Mouse (Mus musculus) layer of hippocampus, postnatal 25 days (tissue): ENCODE measurements at regions not wholly inside any gene's neighbourhood (a gene's known extent, or its start where the extent isn't known, plus 50 kb on each side); places are given as distances from the start of the nearest gene placed in this dataset.

Source experiments
- DNase-seq, 2 experiments: peaks; one replicate each; pipeline ENCODE4 v3.0.0; 2022; ENCODE audit warnings: mixed read lengths in 2 of 2, low spot score in 1 of 2; ENCODE audit errors: extremely low spot score in 1 of 2

- DNase-seq = no peak
These were observed 743.1 kb downstream of the Stim2 start for GRCm38 (mm10) chr5:54741440-54741839.

- DNase-seq = no peak
These were observed 748.7 kb downstream of the Stim2 start for GRCm38 (mm10) chr5:54746973-54747372.

GRCm38 (mm10) chr5:54753372-54753771 lies 755.1 kb downstream of the Stim2 start:
- no peak for DNase-seq

DNA sequence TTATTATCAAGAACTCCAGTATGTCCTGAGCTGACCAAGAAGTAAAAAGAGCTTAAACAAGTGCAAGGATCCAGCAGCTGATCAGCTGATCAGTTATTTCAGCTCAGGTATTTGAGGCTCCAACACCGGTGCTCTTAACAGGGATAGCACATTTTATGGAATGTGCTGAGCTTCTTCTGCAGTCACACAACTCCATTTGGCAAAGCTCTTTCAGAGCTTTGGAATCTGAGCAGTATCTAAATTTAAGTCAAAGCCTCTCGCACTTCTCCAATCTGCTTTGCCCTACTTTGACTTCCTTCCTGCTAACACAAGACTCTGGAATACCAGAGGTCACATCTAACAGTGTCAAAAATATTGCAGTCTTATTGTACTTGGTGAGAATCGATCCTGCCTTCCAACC lies 761.4 kb downstream of the Stim2 start:
- DNase-seq = no peak

DNA sequence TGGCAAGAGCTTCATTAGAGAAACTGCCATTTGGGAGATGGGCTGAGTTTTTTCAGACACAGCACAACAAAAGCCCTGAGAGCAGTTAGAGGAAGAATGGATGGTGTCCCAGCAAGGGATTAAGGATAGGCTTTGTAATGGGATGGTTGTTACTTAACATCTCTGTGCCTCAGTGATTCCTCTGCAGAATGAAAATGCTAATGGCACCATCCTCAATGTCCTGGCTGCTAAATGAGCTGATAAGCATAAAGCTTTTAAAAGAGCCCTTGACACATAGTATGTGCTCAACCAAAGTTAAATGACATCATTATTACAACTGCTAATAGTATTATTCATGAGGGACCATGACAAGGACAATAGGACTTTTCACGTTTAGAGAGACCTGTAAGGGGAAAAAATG lies 764.7 kb downstream of the Stim2 start:
- DNase-seq = no peak

DNA sequence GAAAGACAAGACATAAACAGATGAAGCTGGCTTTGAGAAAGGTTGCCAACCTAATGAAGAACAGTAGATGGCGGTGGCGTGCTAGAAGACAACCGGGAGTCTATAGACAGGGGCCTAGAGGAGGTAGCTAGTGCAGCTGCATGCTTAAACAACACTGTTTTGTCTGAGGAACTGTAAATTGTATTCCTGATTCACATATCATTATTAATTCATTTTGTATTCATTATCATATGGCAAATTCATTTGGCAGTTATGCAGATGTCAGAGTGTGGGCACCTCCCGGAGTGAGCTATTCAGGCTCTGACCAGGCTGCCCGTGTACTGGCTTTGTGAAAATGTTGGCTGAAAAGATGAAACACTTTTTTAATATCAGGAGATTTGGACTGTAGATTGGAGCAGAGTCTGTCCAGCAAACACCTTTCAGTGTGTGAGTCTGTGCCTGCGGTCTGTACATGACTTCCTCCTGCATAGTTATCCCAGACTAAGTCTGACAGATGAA lies 798.7 kb downstream of the Stim2 start:
- DNase-seq = peak; percentile 17 to 64

- no peak for DNase-seq
These were observed 828.8 kb downstream of the Stim2 start for GRCm38 (mm10) chr5:54827076-54827475.
